Mouse (Mus musculus) cerebellum, adult 2 months (tissue): Measurements from ENCODE around the gene Usf3.

Source experiments
- CTCF ChIP-seq: fragments of 200-500 bp; IDR thresholded peaks from 2 replicates; pipeline ENCODE4 v1.5.1; 2011; ENCODE audit warnings: low read depth, mild to moderate bottlenecking, control low read depth, low read length, moderate library complexity, borderline replicate concordance; ENCODE audit not compliant: insufficient read depth
- POLR2A ChIP-seq: fragments of 200-500 bp; IDR thresholded peaks from 2 replicates; pipeline ENCODE4 v1.6.1; 2011; ENCODE audit warnings: low read length, control low read depth, borderline replicate concordance; ENCODE audit not compliant: insufficient read depth

DNA sequence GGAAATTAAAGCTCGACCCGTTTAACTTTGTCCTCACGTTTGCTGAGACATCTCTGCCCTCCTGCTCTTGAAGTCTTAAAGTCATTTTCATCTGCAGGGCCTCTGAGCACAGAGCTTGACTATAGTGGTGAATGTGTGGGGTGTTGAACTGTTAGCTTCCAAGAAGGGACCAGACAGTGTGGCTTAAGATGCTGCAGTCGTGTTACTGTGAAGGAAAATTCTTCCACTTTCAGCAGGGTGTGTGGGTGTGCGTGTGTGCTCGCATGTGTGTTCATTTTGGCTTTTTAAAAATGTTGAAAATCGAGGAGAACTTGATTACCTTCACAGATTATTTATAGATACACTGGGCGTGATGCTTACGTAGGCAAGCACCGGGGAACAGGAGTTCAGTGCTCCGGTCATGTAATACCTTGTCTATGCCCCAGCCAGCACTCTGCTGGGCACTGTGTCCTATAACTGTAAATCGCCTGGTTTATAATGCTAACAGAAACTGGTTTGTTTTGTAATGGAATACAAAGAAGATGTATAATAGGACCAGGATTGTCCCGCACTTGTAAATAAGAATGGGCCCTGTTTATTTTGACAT lies 53.8 kb downstream of the Usf3 start:
- TF ChIP-seq POLR2A (no peak), CTCF (no peak)
